Mouse (Mus musculus) cerebellum, adult 2 months (tissue): ENCODE data around the gene Polk.

Experiments used
- CTCF ChIP-seq: fragments of 200-500 bp; IDR thresholded peaks from 2 replicates; pipeline ENCODE4 v1.5.1; 2011; ENCODE audit warnings: low read depth, mild to moderate bottlenecking, control low read depth, low read length, moderate library complexity, borderline replicate concordance; ENCODE audit not compliant: insufficient read depth
- POLR2A ChIP-seq: fragments of 200-500 bp; IDR thresholded peaks from 2 replicates; pipeline ENCODE4 v1.6.1; 2011; ENCODE audit warnings: low read length, control low read depth, borderline replicate concordance; ENCODE audit not compliant: insufficient read depth

DNA sequence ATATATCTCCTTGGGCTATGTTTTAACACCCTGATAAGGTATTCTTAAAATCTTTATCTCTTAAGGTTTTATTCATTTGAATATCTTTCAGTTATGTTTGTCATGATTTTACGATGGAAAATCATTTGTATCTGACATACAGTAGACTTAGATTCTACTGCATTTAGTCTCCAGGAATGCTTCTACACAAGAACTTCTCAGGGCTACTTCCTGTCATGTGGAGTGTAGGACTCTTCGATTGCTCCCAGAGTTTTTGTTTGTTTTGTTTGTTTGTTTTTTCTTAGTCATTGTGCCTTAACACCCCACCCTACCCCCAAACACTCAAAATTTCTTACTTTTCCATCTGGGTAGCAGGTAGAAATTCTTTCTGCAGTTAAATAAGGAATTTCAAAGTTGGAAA lies 998 bp downstream of the Polk start:
- TF ChIP-seq CTCF (no peak), POLR2A (no peak)
